Mouse (Mus musculus) layer of hippocampus, postnatal 10 days (tissue): ENCODE measurements at regions not wholly inside any gene's neighbourhood (a gene's known extent, or its start where the extent isn't known, plus 50 kb on each side); places are given as distances from the start of the nearest gene placed in this dataset.

ENCODE experiments used
- DNase-seq, 2 experiments: peaks; one replicate each; pipeline ENCODE4 v3.0.0; 2021; ENCODE audit warnings: low spot score in 2 of 2

- DNase-seq: no peak
These were observed 105.2 kb upstream of the Arhgap5 start for GRCm38 (mm10) chr12:52398511-52398975.

- DNase-seq: no peak
These were observed 103.7 kb upstream of the Arhgap5 start for GRCm38 (mm10) chr12:52400099-52400498.

GRCm38 (mm10) chr12:52402711-52403110 lies 101.1 kb upstream of the Arhgap5 start:
- no peak for DNase-seq

- no peak for DNase-seq
These were observed 97.4 kb upstream of the Arhgap5 start for GRCm38 (mm10) chr12:52406386-52406785.

- DNase-seq: no peak
These were observed 95.4 kb upstream of the Arhgap5 start for GRCm38 (mm10) chr12:52408307-52408895.

- DNase-seq: no peak
These were observed 94.6 kb upstream of the Arhgap5 start for GRCm38 (mm10) chr12:52409221-52409620.

- DNase-seq: no peak
These were observed 91.6 kb upstream of the Arhgap5 start for GRCm38 (mm10) chr12:52412172-52412571.

- no peak for DNase-seq
These were observed 90.7 kb upstream of the Arhgap5 start for GRCm38 (mm10) chr12:52413046-52413473.

- no peak for DNase-seq
These were observed 81.0 kb upstream of the Arhgap5 start for GRCm38 (mm10) chr12:52422729-52423128.

GRCm38 (mm10) chr12:52424336-52425034 lies 79.3 kb upstream of the Arhgap5 start:
- no peak for DNase-seq

- DNase-seq: no peak
These were observed 73.8 kb upstream of the Arhgap5 start for GRCm38 (mm10) chr12:52429935-52430334.

GRCm38 (mm10) chr12:52431933-52432332 lies 71.8 kb upstream of the Arhgap5 start:
- DNase-seq: no peak

- DNase-seq: no peak
These were observed 69.8 kb upstream of the Arhgap5 start for GRCm38 (mm10) chr12:52434021-52434420.

GRCm38 (mm10) chr12:52435321-52435720 lies 68.5 kb upstream of the Arhgap5 start:
- no peak for DNase-seq

- DNase-seq: no peak
These were observed 68.0 kb upstream of the Arhgap5 start for GRCm38 (mm10) chr12:52435795-52436211.

GRCm38 (mm10) chr12:52436941-52437340 lies 66.8 kb upstream of the Arhgap5 start:
- DNase-seq: no peak

- no peak for DNase-seq
These were observed 64.5 kb upstream of the Arhgap5 start for GRCm38 (mm10) chr12:52439241-52439640.

GRCm38 (mm10) chr12:52440868-52441365 lies 62.9 kb upstream of the Arhgap5 start:
- no peak for DNase-seq

- no peak for DNase-seq
These were observed 61.4 kb upstream of the Arhgap5 start for GRCm38 (mm10) chr12:52442337-52442736.

- DNase-seq: no peak
These were observed 58.0 kb upstream of the Arhgap5 start for GRCm38 (mm10) chr12:52445731-52446130.

GRCm38 (mm10) chr12:52446501-52446900 lies 57.3 kb upstream of the Arhgap5 start:
- no peak for DNase-seq

GRCm38 (mm10) chr12:52447482-52447881 lies 56.3 kb upstream of the Arhgap5 start:
- no peak for DNase-seq

- no peak for DNase-seq
These were observed 55.6 kb upstream of the Arhgap5 start for GRCm38 (mm10) chr12:52448218-52448617.
